Mouse (Mus musculus): ENCODE measurements around the gene Zfp637.
A peak's percentile ranks its signal among the peaks of the same experiment; 100 is the strongest.
"Not testable (repeated sequence)": the region's sequence is repeated elsewhere in the genome, so short reads cannot be mapped to it uniquely, and the experiment has no call there.

Zfp637 gene

DNA sequence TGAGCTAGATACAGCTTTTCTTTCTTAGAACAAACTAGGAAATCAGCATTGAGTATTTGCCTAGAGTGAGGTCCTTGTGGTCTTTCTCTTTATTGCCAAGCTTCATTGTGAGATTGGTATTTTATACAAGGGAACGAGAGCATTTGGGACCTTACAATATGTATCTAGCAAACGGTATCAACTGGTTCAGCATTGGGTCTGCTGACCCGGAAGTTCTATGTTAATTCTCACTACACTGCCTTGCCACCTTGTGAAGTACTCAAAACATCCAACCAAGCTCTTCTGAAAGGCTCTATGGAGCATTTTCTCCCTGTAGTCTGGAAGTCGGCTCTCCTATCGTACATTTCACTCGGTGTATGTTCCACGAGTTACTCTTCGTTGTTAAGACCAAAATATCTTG, 22.8 kb downstream of the Zfp637 start:
- DNase-seq (ENCODE audit: low spot score in 2 of 2), result no peak

DNA sequence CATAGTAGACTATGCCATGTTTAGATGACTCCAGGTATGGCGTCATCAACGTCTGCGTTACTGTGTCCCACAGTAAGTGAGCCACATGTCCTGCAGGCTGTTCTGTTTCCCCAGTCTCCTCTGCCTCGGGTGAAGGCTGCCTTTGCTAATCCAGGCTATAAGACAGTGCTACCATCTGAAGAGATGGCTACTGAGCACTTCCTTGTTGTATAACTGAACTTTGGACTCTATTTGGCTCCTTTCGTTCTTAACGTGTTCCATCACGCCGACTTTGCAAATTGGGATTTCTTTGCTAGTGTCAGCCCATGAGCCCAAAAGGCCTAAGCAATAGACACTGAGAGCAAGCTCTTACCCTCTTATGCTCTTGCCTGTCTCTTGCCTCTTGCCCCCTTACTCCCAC, 27.2 kb downstream of the Zfp637 start:
- DNase-seq (ENCODE audit: low spot score in 2 of 2), result no peak

DNA sequence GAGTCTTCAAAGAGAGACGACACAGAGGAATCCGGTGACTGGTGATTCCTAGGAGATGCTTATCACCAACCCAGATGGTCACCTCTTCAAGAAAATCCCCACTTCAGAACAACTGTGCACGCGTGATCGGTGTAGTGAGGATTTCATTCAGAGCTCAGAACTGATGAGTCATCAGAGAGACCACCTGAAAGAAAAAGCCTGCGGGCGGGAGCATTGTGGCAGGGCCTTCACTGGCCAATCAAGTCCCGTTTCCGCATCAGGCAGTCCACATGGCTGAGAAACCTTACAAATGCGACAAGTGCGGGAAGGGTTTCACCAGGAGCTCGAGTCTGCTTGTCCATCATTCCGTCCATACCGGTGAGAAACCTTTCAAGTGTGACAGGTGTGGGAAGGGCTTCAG, 30.1 kb downstream of the Zfp637 start:
- DNase-seq (ENCODE audit: low spot score in 2 of 2), result no peak

DNA sequence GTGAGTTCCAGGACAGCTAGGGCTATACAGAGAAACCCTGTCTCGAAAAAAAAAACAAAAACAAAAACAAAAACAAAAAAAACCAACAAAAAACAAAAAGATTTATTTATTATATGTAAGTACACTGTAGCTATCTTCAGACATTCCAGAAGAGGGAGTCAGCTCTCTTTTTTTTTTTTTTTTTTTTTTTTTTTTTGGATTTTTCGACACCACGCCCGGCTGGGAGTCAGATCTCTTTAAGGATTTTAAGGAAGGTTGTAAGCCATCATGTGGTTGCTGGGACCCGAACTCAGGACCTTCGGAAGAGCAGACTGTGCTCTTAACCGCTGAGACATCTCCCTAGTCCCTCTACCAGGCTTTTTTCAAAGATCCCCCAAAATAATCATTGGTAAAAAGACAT, 32.5 kb downstream of the Zfp637 start:
- not testable (repeated sequence) for DNase-seq (ENCODE audit: low spot score in 2 of 2)

DNA sequence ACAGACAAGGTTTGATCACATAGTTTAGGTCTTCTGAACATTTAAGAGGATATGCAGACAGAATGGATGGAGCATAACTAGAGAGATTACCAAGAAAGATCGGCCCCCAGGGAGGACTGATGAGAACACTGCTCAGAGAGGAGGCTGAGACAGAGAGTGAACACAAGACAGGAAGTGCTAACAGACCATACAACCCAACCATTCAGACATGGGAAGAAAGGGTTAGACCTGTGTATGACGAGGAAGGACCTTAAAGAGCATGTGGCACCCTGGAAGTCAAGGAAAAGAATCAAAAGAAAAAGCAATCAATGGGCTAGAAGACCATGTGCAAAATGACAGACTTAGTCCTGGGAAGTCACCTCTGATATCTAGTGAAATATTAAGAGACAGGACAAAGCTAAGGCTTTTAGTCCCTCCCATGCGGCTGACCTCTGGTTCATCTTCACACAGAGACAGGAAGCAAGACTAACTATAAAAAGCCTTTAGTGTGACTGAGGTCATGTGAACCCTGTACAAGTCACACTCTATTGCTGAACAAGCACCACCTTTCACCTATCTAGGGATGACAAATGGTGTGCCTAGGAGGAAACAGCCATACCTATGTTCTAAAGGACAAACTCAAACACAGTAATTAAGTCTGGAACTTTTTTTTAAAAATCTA, 33.8 kb downstream of the Zfp637 start:
- no peak for DNase-seq (ENCODE audit: low spot score in 2 of 2)

DNA sequence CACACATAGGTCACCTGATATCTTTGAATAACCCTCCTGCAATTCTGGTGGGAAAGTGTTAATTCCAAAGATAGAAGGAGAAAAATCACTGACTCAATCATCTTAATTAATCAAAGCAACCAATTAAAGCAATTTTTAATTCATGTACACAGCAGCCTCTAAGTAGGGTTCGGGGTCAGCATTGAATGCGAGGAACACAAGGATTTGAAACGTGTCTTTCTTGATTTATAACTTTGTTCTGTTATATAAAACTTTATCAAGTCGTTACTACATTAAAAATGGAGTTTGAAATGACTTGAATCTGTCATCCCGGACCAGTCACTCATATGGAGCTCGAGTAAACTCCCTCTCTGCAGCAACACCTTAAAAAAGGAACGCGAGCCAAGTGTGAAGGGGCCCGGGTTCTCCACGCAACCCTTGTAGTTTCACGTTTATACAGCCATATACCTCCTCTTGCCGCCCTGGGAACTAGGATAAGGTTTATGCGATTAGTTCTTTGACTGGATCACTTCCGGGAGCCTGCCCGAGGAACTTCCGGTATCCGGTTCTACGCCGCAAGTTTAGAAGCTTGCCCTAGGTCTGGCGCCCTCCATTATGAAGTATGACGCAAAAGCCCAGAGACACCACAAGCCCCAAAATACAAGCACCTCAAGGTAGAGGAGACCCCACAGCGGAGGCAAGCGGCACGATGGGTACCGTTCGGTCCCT, 37.9 kb downstream of the Zfp637 start:
- peak; percentile 93 to 96 for DNase-seq (ENCODE audit: low spot score in 2 of 2)

DNA sequence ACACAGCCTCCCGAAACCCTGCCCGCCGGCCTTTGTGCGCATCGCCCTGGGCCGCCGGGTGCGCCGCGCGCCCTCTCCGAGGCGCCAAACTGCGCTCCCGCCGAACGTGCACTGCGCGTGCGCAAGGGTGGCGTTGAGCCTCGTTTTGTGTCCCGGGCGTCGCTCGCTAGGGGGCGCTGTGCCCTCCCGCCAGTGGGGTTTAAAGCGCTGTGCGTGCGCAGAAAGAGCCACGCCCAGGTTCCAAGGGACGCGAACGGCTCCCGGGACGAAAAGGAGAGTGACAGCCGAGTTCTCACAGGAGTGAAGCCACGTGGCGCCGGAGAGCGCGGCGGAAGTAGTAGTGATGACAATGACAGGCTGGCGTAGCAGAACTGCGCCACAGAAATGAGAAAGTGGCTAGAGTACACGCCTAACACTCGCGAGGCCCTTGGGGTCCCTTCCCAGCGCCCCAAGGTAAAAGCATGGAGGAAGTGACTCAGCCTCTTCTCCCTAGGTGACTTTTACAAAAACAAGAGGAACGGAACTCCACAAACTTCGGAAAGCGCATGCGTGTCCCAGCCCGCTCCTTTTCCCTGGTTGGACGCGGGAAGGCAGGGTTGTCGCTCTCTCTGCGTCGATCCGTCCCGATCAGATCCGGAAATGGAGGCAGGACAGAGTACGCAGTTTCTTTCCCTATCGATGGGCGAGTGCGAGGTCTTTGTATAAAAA, 38.6 kb downstream of the Zfp637 start:
- peak; percentile 98 to 99 for DNase-seq (ENCODE audit: low spot score in 2 of 2)

DNA sequence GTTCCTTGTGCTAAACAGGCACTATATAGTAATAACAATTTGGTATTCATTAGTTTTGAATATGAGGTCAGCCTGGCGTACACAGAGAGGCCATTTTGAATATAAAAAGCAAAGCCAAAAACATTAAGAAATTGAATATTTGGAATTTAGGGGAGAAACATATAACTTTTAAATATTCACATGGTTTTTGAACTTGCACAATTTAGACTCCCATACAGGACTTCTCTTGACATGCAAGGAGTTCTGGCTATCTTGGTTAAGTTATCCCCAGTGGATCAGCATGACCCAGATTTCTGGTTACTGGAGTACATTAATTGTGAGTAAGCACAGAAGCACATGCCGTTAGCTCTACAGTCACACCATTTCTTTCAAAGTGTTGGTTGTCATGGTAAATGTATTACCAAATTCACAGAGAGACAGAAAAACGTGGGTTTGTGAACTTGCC, 39.4 kb downstream of the Zfp637 start:
- no peak for DNase-seq (ENCODE audit: low spot score in 2 of 2)

DNA sequence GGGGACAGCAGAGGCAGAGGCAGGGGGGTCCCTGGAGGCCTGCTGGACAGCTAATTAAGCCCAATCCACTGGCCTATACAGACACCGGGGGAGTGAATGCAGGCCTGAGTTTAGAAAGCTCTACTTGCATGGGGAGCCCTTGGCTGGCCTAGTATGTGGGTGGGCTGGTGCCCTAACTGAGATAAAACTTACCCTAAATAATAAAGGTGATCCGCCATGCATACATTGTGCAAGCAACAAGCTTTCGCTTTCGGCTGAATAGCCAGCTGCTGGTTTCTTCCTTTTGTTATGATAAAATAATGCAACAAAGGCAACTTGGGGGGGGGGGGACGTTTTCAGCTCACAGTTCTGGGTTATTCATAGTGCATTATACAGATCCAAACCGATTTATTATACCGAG, 40.2 kb downstream of the Zfp637 start:
- no peak for DNase-seq (ENCODE audit: low spot score in 2 of 2)

DNA sequence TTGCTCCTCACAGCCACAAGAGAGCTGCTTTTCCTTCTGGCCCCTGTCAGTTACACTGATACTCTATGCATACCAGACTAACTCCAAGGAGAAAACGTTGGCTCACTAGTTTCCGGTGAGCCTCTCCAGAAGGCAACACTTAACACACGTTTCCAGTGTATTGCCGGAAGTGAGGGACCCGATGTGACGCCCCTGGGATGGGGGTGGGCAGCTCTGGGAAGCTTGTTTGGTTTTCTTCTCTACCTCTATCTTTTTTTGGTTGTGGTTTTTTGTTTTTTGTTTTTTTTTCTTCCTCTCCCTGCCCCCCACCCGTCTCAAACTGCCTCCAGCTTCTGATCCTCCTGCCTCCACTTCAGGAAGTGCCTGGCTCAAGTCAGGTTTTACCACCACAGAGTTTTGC, 41.0 kb downstream of the Zfp637 start:
- DNase-seq (ENCODE audit: low spot score in 2 of 2), result no peak

DNA sequence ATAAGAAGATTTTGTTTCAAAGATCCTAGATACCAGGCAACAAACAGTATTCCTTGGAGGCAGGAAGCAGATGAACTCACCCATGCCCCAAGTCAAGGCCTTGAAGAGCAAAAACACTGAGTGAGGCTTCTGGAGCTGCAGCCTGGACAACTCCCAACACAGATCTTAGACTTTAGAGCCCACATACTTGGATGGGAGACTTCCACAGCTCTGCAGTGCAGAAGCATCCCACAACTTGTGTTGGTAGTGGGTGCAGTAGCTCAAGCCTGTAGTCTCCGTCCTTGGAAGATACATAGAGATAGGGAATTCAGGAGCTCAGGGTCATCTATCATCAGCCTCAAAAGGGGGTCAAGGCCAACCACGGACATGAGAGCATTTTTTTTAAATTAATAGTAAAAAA, 45.0 kb downstream of the Zfp637 start:
- DNase-seq (ENCODE audit: low spot score in 2 of 2), result no peak

DNA sequence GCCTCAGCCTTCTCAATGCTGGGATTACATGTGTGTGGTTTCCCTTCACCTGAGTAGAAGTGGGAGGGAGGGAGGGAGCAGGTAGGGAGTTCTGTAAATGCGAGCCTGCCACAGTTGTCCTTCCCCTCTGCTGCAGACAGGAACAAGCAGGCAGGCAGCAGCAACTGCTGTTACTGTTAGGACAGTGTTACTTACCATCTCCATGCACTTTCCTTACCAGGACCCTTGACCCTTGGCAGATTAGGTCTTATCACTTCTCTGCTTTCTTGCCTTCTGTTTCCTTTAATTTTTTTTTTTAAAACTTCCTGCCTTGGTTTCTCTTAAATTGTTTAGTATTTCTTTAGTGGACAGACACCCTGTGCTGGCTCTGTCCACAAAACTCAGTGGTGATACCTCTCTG, 47.1 kb downstream of the Zfp637 start:
- no peak for DNase-seq (ENCODE audit: low spot score in 2 of 2)

DNA sequence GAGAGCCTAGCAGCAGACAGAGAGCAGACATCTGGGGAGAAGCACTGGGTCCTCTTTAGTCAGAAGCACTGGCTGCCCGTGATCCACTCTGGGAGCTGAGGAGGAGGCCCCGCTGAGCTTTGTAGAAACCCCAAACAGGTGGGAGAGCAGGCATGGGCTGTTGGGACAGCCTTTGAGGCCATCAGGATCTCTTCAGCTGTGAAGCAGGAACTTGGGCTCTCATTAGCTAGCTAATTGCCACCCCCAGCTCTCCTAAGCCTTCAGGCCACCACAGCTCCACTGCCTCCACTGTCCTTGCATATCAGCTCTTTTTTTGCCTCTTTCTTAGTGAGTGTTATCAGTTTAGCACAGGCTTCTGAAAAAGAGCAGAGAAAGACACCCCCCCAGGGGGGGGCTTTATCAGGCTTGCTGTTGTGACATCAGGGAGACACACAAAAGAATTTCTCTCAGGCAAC, 47.7 kb downstream of the Zfp637 start:
- DNase-seq (ENCODE audit: low spot score in 2 of 2), result no peak

DNA sequence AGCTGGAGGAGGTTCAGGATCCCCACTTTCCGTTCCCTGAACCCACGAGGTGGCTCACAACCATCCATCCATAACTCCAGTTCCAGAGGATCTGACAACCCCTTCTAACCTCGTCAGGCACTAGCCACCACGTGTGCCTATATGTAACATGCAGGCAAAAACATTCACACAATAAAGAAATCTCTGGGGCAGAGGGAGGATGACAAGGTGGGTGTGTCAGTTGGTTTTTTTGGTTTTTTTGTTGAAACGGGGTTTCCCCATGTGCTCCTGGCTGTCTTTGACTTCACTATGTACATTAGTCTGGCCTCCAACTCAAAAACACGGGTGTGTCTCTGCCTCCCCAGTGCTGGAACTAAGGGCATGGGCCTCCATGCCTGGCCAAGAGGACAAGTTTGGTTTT, 49.3 kb downstream of the Zfp637 start:
- DNase-seq (ENCODE audit: low spot score in 2 of 2), result no peak

DNA sequence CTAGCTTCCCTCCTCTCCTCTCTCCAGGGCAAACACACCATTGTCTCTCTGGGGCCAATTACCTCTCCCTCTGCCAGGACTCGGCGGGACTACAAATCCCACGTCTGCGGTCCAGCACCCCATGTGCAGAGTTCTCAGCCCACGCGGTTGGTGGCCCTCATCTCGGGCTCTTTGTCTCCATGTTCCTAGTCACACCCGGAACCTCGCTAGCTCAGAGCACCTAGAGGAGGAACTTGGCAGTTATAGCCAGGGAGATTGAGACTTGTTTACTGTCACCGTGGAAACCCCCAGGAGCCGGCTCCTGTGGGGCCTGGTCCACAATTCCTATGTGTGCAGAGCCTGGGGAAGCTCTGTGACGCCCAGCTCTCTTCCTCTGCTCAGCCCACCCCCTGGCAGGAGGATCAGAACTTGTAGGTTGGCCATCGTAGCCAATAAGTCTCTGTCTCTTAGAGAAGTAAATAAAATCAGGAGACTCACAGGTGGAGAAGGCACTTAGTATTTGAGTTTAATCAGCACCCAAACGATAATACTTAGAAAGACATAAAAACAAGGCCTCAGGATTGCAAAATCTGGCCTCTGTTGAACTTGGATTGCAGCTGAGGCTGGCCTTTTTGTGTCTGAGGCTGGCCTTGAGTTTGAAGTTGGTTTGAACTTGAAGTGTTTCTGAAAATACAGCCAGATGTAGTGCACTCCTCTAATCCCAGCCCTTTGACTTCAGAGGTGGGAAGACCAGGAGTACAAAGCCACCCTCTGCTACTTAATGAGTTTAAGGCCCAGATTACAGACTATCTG, 50.6 kb downstream of the Zfp637 start:
- no peak for DNase-seq (ENCODE audit: low spot score in 2 of 2)

DNA sequence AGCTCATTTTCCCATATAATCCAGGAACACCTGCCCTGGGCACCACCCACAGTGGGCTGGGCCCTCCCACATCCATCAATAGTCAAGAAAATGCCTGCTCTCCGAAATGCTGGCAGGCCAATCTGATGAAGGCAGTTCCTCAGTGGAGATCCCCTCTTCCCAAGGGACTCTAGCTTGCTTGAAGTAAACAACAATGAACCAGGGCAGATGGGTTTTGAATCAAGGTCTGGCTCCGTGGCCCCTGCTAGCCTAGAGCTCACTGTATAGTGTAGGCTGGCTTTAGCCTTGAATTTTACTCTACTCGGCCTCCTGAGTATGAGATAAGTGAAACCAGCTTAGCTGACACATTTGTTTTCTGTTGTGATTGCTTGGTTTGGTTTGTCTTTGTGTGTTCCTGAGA, 51.4 kb downstream of the Zfp637 start:
- no peak for DNase-seq (ENCODE audit: low spot score in 2 of 2)

DNA sequence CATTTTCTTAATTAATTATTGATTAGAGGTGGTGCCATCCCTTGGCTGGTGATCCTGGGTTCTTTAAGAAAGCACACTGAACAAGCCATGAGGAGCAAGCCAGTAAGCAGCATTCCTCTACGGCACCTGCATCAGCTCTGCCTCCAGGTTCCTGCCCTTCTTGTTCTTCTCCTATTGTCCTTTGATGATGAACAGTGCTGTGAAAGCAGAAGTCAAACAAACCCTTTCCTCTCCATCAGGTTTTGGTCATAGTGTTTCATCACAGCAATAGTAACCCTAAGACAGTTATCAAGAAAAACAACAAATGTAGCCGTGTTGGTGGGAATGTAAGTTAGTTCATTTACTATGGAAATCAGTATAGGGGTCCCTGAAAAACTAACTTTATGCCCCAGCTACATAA, 52.5 kb downstream of the Zfp637 start:
- no peak for DNase-seq (ENCODE audit: low spot score in 2 of 2)
